Mouse (Mus musculus): ENCODE data around the gene Epsti1.
A peak's percentile ranks its signal among the peaks of the same experiment; 100 is the strongest.

Epsti1 gene

DNA sequence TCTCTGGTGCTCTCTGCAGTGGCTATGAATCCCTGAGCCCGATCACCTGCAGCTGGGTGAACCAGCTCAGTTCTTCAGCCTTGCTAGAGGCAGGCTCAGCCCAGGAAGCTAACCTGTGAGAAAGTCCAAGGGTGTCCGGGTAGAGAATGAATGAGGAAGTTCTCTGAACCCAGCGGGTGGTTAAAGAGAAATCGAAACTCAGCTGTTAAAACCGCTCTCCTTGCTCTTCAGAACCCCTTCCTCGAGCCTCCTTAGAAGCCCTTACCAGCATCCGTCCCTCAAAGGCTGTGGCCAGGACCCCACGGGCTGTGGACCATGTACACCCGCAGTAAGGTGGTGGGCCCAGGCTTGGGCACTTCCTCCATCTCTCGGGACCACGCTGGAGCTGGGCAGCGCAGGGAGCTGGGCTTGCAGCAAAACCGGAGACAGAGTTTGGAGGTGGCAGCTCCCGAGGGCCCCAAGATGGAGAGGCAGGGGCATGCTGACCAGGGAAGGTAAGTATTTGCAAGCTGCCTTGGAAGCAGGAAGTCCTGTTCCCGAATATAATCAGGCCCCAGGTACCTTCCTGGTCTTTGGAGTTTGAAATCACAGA is at the start of gene Epsti1:
TSS of gene Epsti1 (plus strand) at position 69 of the 592 bp plus-strand sequence.
- DNase-seq = peak; percentile 92

DNA sequence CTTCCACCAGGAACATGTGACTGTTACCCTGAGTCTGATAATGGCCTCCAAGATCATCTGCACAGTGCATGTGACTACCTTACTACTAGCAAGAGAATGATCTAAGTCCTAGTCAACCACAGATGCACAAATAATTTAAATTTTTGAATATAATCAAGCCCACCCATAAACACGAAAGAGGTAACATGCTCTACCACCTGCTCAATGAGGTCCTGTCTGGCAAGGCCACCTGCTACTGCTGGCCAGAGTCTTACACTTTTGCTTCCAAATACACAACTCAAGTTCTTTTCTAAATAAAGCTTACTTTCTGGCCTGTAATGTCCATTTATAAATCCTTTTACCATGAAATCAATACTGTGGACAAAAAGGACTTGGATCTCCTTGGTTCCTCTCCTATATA is 44.1 kb upstream of the Epsti1 start:
- DNase-seq = no peak

DNA sequence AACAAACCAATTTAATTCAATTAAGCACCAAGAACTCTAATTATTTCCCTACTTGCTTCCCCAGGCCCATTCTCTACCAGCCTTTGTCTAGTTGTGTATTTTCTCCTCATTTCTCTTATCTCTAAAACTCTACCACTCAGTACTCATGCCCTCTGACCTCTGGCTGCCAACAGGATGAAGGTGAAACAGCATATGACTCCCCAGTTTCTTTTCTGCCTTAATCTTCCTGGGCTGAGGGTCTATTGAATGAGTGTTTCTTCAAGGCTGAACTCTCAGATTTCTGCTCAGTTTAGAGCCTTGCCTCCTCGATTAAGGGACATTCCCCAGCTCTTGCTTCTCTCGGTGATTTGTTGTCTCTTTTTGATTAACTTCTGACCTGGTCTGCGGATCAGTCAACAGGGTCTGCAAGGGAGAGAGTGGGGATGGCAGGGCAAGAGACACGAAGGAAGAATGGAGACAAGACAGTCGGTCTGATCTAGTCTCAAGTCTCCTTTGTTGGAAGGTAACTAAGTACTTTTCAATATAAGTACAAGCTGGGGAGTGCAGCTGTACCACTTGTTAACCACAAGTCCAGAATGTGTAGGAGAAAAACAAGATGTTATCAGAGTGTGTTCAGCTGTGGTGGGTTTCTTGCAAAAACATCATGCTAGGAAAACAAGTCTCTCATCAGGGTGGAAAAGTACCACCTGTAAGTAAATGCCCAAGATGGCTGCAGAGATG is 43.0 kb upstream of the Epsti1 start:
- peak; percentile 29 for DNase-seq

DNA sequence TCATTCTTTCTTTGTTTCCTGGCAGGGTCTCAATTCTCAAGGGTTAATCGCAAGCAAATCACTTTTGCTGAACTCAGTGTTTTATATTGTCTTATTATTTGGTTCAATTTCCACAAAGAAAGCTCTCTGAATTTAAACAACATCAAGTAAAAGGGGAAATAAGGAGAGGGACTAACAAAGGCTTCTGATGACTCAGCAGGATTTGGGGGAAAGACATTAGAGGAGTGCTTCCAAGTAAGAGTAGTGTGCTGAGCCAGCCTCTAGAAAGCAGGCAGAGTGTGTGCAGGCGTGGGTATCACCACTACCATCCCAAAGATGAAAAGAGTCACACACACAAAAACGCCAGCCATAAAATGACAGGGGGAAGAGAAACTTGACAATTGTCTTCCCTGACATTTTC is 40.0 kb upstream of the Epsti1 start:
- DNase-seq = peak; percentile 85

DNA sequence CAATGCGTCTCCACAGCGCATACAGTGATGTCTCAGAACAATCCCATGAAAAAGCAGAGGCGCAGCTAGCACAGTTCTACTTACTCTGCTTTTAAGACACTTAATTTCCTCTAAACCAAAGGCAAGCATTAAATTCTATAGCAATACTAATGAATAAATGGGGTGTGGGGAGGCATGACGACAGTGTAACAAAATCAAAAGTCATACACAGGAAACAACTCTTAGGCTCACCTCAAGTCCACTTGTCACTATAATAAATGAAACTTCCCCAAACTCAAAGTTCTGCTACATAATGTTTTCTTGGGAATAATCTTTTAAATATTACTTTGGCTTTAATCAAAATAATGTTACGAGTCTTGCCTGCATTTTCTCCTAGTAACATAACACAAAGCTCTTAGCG is 39.5 kb upstream of the Epsti1 start:
- DNase-seq = no peak

DNA sequence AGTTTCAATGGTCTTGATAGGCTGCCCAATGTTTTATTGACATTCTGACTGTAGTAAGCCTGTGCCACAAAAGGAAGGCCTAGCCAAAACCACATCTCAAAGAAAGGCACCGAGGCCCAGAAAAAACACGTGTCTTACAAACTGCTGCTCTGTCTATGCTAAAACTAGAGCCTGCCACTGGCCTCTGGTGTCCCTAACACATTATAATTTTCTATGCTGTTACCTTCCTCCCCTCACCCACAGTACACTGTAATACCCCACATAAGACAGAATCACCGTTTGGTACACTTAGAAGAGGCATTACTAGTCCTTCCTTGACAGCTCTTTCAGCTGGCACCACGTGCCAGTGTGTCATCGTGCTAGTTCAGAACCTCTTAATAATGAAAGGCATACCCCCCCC is 36.4 kb upstream of the Epsti1 start:
- peak; percentile 52 for DNase-seq

DNA sequence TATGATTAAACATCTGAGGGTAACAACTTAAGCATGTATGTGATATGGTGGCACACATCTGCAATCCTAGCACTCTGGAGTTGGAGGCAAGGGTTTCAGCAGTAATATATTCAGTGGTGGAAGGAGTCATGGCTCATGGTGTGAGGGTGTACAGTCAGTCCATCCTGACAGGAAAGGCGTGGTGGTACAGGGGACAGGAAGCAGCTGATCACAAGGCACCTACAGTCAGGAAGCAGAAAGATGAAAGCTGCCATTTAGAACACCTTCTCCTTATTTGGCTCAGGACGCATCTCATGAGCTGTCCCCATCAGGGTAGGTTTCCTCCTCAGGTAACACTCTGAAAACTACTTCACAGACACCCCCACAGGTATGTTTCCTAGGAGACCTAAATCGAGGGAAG is 33.1 kb upstream of the Epsti1 start:
- peak; percentile 83 for DNase-seq

DNA sequence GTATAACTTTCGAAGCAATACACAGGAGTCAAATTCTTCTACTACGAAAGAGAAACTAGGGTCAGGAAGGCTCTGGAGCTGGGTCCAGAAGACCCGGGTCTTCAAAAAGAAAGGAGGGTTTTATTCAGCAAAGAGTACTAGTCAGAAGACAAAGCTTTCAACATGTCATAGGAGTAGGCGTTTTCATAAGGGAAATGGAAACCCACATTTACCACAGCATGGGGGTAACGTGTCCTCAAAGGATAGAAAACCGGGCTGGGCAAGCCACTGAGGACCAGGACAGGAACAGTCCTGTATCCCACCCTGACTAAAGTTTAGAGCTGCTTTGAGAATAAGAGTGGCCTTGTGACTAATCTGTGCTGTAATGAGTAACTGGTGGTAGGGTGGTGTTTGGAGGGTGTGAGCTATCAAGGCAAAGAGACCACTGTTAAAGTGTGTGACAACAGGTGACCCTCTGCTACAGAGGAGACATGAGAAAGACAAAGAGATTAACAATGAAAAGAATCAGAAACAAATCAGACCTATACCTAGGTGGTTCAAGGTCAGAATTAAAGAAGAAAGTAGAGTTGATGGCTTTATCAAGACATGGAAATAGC is 32.6 kb upstream of the Epsti1 start:
- peak; percentile 79 for DNase-seq

DNA sequence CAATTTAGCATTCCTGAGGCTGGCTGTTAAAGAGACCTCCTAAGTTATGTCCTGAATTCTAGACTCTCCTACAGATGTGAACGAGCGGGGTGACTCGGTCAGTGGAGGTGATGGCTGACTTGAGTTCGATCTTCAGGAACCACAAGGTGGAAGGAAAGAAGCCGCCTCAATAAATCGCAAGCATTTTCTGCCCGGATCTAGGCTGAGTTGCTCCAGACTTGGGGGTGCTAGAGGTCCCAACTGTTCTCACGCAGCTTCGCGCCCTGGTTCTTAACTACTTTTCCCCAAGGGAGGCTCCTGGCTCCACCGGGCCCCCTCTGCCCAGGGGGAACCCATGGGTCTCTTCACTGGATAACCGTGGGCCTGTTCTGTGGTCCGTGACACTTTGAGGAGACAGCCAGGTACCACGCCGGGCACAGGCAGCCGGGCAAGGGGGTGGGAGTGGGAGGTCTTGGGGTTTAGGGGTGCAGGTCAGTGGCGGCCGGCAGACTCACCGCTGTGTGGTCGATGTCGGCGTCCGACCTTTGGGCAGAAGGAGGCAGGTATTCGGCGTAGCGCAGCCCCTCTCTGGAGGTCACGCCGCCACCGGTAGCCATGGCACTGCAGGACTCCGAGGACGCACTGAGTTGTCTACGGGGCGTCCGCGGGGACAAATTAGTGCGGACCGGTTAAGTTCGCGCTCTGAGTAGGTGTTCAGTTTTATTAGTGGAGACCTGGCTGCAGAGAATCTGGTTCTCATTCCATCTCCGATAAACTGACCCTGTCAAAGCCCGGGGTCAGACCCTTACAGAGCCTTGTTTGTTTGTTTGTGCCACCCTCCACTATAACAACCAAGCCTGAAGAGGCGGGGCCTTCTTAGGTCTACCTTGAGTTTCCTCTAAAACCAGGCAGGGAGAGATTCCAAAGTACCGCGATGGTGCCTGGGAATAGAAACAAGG is 29.5 kb upstream of the Epsti1 start, which contains the start of gene Dnajc15:
TSS of gene Dnajc15 (minus strand) at position 822 of the 938 bp plus-strand sequence.
- DNase-seq = peak; percentile 98

DNA sequence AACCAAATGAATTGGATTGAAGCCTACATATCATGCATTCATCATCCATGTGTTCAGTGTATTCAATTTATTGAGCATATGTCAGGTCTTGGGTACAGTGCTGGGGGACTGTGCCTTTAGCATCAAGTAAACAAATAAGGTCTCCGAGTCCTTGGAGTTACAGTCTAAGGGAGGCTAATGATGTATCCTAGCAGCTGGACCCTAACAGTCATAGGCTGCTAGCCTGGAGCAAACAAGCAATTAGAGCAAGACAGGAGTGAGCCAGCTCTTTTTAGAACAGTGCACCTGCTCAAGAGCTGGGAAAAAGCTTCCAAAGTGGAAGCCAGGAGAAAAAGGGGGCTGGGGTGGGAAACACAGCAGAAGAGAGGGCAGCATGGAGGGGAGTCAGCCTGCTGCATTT is 27.8 kb upstream of the Epsti1 start:
- peak; percentile 66 for DNase-seq

DNA sequence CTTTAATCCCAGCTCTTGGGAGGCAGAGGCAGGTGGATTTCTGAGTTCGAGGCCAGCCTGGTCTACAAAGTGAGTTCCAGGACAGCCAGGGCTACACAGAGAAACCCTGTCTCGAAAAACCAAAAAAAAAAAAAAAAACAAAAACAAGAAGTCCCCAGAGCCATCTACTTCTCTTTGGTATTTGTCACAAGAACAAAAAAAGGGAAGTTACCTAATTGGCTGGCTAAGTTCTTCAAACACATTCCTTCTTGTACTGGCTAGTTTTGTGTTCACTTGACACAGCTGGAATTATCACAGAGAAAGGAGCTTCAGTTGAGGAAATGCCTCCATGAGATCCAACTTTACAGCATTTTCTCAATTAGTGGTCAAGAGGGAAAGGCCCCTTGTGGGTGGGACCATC is 26.2 kb upstream of the Epsti1 start:
- DNase-seq = peak; percentile 75

DNA sequence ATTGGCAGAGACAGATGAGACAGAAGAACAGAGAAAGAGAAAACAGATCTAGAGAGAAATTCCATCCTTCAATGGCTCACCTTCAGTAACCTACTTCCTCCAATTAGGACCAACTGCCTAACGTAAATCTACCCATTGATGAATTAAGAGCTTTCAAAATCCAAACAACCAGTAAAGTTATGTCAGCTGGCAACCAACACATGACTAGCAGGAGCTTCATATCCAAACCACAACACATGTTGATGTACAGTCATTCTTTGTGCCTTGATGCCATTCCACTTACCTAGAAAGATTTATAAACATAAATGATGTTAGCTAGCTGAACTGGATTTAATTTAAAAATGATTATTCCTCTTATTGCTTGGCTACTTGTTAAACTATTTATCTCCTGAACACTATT is 22.0 kb upstream of the Epsti1 start:
- no peak for DNase-seq

DNA sequence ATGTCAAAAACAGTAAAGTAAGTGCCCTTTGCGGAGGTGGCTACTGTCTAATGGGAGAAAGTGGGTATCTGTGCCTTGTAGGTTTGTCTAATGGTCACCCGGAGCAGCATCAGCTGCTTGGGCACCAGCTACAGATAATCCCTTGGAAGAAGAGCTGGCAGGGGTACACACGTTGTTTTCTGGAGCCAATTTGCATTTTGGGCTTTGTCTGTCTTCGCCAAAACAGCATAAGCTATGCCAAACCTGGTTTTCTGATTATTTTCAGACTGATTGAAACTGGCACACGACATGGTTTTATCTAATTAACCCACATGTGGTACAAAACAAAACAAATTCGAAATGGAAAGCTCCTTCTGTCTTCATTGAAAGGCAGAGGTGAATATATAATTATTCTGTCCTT is 21.4 kb upstream of the Epsti1 start:
- DNase-seq = no peak

DNA sequence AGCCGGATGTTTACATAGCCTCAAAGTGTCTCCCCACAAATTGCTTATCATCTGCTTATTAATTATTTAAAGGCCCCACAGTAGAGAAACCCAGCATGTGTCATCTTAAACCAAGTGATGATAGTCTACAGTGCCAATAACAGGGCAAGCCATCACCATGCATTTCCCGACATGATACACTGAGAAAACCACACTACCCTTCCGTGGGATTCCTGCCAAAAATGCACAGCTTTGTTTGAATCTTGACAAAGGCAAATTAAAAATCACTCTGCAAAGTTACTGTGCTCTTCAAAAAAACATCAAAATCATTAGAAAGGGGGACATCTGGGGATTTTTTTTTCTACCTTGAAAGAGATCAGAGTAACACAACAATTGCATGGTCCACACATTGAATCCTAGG is 17.7 kb upstream of the Epsti1 start:
- no peak for DNase-seq

DNA sequence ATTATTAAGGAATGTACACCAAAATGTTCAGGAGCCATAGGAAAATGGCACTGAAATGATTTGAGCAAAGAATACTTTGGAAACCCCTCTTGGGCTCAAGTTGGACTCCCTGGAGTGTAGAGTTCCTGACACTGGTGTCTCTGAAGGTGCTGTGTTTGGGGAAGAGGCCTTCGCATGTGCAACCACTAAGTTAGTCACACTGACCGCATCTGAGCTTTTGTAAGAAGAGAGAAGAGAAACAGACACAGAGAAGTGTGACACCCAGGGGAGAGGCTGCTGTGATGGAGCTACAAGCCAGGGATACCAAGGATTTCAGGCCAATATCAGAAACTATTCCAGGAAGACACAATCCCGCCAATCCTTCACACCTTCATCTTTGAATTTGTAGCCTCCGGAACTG is 17.1 kb upstream of the Epsti1 start:
- no peak for DNase-seq

DNA sequence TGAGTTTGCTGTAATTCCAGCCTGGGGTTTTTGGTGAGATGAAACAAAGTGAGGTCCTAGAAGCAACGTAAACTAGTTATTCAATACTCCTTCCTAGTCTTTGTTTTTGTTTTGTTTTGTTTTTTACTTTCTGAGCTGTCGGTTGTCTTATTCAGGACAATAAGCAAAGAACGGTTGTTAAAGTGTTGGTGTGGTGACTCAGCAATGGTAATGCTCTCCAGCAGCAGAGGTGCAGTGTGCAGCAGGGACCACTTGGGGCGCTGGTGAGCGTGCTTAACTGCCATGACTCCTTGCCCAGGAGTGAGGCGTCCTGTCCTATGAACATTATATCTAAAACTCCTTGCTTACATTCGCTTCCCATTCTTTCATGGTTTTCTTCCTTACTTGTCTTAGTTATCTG is 14.1 kb upstream of the Epsti1 start:
- DNase-seq = no peak

DNA sequence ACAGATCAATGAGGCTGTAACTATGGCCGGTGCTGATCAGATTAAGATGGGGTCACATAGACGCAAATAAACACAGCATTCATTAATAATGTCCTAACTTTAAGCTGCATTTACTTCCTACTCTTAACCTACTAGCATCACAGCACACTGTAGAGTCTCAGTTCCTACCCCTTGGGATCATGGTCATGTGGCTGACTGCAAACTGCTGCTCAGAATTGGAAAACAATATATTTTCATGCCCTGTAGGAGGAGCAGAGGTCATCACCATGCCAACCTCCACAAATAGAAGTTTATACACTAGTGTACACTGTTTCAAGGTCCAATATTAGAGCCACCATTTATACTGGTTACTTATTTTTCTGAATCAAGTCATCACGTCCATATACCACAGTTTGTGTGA is 8.1 kb upstream of the Epsti1 start:
- DNase-seq = no peak

DNA sequence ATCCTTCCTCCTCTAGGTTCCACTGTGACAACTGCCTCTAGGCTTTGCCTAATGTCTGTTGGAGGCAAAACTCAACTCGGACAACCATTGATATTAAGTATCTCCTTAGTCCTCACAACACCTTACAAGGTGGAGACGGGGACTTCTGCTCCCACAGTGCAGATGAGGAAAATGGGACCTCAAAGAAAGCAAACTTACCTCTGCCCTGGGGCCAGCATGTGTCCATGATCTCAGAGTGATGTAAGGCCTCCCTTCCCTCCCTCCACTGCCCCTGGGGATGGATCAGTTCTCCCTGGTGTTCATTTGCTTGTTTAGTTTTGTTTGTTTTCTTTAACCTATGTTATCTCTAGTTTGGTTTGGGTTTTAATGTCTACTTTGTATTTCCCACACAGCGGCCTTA is 1.5 kb upstream of the Epsti1 start:
- DNase-seq = peak; percentile 71

DNA sequence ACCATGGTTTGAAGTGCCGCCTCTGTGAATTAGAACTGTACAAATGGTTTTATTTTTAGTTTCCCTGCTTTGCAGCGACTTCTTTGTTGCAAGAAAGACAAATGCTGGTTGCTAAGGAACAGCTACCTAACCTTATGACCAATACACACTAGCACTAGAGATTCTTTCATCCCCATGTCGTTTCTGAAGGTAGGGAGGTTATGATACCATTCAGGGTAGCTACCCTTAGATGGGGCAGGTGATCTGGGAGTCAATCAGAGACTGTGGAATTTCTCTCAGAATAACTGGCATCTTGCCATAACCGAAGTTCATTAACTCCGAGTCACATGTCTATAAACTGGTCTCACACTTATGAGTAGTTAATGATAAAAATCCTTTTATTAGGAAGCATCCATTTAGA is 1.4 kb downstream of the Epsti1 start:
- no peak for DNase-seq

DNA sequence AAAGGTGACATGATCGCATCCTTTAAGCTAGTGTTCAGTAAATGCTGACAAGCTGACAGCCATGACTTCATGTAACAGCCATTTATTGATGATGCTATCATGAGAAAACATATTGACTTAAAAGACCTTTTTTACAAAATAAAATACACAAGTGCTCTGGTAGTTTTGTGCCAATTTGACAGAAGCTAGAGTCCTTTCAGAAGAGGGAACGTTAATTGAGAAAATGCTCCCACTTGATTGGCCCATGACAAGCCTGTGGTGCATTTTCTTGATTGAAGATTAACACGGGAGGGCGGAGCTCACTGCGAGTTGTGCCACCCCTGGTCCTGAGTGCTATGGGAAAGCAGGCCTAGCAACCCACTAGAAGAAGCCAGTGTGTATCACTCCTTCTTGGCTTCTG is 2.5 kb downstream of the Epsti1 start:
- peak; percentile 78 for DNase-seq

DNA sequence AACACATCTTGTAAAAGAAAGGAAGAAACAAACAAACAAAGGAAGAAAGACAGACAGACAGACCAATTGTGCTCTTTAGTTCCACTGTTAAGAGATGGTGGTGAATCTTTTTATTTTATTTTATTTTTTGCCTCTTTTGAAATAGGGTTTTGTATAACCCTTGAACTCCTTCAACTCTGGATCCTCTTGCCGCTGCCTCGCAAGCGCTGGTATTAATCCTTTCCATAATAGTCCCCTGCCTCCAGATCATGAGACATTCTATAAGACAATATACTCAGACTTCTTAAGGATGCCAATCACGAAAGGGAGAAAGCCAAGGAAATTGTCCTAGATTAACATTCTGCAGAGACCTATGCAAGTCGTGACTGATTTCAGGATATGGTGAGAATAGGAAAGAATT is 11.7 kb downstream of the Epsti1 start:
- peak; percentile 70 for DNase-seq

DNA sequence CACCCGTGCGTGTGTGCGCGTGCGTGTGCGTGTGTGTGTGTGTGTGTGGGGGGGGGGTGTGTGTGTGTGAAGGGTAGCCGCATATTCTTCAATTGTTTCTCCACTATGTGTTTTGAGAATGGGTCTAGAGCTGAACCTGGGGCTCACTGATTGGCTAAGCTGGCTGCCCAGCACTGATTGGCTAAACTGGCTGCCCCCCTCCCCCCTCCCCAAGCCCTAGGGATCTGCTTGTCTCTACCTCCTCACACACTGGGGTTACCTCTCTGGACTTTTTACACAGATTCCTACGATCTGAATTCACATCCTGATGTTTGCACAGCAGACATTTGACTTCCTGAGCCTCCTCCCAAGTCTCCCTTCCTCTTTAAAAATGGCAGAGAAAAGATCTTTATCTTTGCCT is 17.6 kb downstream of the Epsti1 start:
- DNase-seq = peak; percentile 29

Measured in heart, adult 11 months (tissue).